Mouse (Mus musculus) c-Kit-positive CD71-positive TER-119-positive erythroid progenitor cells, embryonic 14.5 days (primary cell): ENCODE data around the gene Zfp618.

Experiments used
- DNase-seq: peaks from one replicate; pipeline ENCODE4 v3.0.0-alpha.2; 2013; ENCODE audit warnings: low spot score

Gene Zfp618

DNA sequence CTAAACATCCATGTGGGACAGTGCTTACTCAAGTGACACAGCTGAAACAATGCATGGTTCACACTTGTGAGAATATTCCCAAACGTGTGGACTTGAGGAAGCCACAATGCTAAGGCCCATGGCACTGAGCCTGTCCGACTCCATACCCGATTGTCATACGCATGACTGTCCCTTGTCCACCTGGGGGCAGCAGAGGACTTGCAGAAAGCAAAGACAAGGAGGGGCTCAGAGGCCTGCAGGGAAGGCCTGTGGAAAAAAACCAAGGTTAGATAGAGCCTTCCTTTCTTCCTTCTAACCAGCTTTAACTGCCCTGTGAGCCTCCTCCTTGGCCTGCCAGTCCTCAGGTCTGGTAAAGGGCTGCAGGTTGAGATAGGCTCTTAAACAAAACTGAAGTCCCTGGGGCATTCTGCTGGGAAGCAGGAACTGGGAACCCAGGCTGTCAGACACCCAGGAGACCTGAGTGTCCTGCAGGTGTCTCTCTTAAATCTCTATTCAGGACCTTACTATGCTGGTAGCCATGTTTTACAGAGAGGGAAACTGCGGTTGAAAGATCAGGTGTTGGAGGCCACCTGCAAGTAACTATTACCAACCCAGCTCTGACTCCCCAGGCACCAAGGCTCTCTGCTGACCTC lies 193.7 kb downstream of the Zfp618 start:
- peak; percentile 20 for DNase-seq

DNA sequence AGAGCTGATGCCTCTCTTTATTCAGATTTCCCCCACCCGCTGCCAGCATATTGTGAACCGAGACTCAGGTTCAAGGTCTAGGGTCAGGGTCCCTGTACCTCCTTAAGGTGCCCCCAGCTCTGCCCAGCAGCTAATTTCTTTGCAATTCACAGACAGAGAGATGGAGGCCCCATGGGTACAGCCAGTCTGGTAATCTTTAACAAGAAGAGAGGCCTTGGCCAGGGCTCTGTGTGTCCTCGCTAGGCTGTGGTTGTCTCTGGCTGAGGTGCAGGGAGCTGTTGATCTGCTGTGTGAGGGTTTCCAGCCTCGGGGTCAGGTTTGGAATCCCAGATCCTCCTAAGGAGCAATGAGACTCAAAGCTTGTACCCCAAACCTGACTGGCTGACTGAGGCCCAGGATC lies 200.3 kb downstream of the Zfp618 start:
- no peak for DNase-seq

DNA sequence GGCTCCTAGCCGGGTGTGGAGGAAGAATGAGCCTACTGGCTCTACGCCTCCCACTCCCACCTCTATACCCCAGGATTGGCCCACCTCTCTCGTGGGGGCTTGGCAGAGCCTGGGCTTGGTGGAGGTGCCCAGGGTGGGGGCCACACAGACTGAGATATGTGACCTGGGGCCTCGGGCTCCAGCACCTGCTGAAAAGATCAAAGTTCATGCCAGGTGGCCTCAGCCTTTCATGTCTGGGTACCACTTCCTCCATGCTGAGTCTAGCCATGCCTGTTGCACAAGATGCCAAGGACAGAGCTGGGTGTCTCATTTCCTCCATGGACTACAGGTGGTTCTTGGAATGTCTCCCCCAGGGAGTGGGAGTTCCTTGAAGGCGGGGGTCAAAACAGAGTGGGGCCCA lies 200.9 kb downstream of the Zfp618 start:
- DNase-seq = no peak

DNA sequence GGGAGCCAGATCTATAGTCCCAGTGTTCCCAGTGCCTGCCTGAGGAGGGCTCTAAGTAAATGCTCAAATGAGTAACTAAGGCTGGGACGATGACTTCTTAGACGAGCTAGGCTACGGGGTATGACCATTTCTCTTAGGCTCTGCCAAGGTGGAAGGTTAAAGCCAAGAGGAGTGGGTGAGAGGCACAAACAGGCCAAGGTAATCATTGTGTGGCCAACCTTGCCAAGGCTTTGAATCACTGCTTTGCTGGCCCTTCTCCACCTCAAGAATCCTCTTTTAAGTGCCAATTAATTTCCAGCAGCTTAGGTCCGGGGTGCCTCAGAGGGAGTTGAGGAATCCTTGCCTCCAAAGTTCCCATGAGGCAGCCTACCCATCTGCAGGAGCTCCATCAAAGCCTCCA lies 204.7 kb downstream of the Zfp618 start:
- DNase-seq = no peak

DNA sequence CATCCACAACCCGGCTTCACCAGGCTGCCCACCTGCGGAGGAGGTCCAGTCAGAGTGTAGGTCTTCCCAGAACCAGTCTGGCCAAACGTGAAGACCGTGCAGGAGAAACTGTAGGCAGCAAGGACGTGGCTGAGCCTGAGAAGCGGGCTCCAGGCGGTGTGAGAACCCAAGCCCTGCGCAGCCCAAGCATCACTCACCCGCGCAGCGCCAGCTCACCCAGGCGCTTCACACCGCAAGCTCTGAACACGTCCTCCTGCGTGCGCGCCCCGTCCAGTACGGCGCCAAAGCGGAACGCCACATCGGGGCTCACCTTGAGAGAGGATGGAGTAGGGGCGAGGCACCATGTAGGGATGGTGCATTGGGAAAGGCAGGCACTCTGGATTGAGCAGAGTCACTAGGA lies 205.7 kb downstream of the Zfp618 start:
- no peak for DNase-seq

DNA sequence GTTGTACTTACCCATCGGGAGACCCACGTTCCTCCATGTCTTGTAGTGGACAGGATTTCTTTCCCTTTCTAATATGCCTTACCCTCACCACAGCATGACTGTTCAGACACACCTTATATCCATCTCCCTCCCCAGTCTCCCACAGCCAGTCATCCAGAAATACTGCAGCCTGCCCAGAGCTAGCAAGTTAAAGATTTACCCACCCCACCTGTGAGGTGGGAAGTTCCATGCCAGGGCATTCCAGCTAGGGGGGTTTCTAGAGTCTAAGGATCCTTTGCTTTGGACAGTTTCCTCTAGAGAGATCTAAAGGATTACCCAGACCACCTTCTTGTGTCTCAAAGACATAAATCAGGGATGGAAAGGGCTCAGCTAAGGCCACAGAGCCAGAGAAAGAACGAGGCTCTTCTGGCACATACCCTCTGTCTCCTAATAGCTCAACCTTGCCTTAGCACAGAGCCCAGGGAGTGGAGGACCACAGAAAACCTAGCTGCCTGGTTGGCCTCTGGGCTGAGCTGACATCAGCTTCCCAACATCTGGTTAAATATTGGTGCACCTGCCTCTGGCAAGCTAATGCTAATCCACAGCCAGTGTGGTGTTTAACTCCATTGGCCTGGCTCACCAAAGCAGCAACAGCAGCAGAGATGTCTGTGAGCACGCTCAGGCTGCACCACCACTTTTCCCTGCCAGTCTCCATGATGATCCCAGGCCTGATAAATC lies 206.8 kb downstream of the Zfp618 start, which contains the start of gene Kif12:
Kif12 (minus strand) TSS at position 163 of the 717 bp plus-strand sequence.
- no peak for DNase-seq

DNA sequence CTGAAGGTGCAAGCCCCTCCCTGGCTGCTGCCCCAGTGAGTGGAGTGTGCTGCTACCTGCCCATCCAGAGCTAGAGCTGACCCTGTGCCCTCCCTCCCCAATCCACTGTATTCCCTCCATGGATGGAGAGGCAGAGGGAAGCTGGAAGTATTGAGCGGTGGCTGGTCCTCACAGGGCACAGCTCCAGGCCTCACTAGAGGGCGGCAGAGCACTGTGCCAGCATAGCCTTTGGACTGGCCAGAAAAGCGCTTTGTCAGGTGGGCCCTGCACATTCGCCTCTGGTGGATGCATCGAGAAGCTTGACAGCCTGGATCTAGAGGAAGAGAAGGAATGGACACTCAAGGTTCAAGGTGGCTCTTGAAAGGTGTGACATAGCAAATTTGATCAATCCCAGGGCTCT lies 216.2 kb downstream of the Zfp618 start:
- no peak for DNase-seq

DNA sequence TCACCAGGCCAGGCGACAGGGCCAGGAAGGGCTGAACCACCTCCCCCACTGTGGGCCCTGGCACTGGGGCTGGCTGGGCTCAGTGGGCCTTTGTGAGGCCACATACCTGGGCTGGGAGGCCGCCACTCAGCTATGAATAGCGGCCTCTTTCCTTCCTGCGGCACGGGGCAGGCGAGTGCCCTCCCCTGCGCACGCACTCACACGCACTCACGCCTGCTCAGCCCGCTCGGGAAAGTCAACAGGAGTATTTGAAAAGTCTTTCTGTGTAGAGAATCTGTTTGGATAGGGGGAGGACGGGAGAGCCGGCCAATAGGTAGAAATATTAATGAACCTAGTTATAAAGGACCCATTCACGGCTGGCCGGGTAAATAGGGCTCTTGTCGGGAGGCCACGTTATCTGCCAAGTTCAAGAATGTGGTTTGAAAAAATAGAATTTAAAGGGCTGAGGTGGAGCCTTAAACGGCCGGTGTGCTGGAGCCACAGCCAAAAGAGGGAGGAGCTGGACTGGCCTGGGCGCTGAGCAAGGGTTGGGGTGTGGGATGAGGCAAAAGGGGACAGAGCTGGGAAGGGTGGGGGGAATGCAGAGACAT lies 221.0 kb downstream of the Zfp618 start:
- DNase-seq = no peak
